Mouse (Mus musculus): Measurements from ENCODE around the gene Mccc1. TPM values are rescaled to one million over a fixed set of nuclear protein-coding genes. Genes with fewer than 3 reads are reported as not detected.

The Mccc1 gene
- polyA plus RNA-seq, 1 experiment = 29.8 TPM

GRCm38 (mm10) chr3:35967366-35967921 lies 33.0 kb downstream of the Mccc1 start:
- TF ChIP-seq CTCF (IDR thresholded peaks at IDR 0.05; ENCODE audit: extremely low read depth, insufficient read depth, low read length) (no peak), POLR2A (IDR thresholded peaks at IDR 0.05; ENCODE audit: extremely low read depth, insufficient read depth, low read length) (no peak)
- Histone ChIP-seq H3K4me1 (ENCODE audit: control insufficient read depth, insufficient read depth, low read length) (peaks cover 2% of the 10 kb centered on the region; the same call in 1 of the 2 replicates), H3K27ac (ENCODE audit: insufficient read depth, low read length) (no peak overlapping the region), H3K4me3 (ENCODE audit: insufficient read depth, low read length) (no peak overlapping the region)

DNA sequence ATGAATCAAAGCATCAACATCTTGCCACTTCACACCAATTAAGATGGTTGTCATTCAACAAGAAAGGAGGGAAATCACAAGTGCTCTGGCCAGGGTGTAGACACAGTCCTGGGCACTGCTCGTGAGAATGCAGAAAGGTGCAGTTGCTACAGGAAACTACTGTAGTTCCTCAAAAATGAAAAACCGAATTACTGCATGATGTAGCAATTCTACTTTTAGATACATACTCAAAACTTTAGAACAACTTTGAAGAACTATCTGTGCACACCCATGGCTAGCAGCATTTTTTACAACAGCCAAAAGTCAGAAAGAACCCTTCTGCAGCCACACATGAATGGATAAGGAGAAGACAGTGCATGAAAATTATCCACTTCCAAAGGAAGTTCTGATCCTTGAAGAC lies 34.0 kb downstream of the Mccc1 start:
- Histone ChIP-seq H3K27ac (ENCODE audit: insufficient read depth, low read length) (no peak overlapping the region), H3K4me1 (ENCODE audit: control insufficient read depth, insufficient read depth, low read length) (peaks cover 2% of the 10 kb centered on the region; the same call in 1 of the 2 replicates), H3K4me3 (ENCODE audit: insufficient read depth, low read length) (no peak overlapping the region)
- TF ChIP-seq POLR2A (IDR thresholded peaks at IDR 0.05; ENCODE audit: extremely low read depth, insufficient read depth, low read length) (no peak), CTCF (IDR thresholded peaks at IDR 0.05; ENCODE audit: extremely low read depth, insufficient read depth, low read length) (no peak)

DNA sequence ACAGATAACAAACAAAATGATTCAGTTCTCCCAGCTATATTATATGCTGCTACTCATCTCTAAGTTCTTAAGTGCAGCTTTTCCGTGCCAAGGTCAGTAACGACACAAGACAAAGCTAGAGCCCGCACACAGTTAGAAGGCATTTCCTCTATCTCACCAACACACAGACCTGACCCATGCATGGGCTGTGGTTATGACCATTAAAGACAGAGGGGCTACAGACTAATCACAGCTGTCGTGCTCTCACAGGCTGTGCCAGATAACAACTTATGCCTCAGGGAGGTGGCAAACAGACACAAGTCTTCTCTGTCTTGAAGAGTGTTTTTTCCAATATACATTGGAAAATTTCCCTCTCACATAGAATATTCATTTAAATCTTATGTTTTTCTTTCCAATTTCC lies 35.5 kb downstream of the Mccc1 start:
- Histone ChIP-seq H3K27ac (ENCODE audit: insufficient read depth, low read length) (no peak overlapping the region), H3K4me1 (ENCODE audit: control insufficient read depth, insufficient read depth, low read length) (no peaks in the 10 kb centered on the region), H3K4me3 (ENCODE audit: insufficient read depth, low read length) (no peak overlapping the region)
- no peak for TF ChIP-seq POLR2A (IDR thresholded peaks at IDR 0.05; ENCODE audit: extremely low read depth, insufficient read depth, low read length)
- no peak for TF ChIP-seq CTCF (IDR thresholded peaks at IDR 0.05; ENCODE audit: extremely low read depth, insufficient read depth, low read length)

DNA sequence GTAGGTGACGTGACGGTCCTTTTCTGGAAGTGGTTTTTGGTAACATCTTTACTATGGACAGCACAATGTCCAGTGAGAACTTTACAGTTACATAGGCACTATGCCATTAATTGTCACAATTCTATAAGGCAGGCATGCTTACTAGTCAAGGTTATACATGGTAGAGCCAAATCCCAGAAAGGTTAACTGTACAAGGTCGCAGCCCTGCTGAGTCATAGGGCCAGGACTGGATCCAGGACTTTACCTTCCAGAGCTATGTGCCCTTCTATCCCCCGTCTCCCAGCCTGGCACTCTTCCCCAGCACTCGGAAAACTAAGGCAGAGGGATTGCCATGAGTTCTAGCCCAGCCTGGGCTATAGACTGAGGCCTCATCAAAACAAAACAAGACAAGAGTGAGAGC lies 36.6 kb downstream of the Mccc1 start:
- Histone ChIP-seq H3K27ac (ENCODE audit: insufficient read depth, low read length) (no peak overlapping the region), H3K4me3 (ENCODE audit: insufficient read depth, low read length) (no peak overlapping the region)
- TF ChIP-seq POLR2A (IDR thresholded peaks at IDR 0.05; ENCODE audit: extremely low read depth, insufficient read depth, low read length) = no peak
- TF ChIP-seq CTCF (IDR thresholded peaks at IDR 0.05; ENCODE audit: extremely low read depth, insufficient read depth, low read length) = no peak

DNA sequence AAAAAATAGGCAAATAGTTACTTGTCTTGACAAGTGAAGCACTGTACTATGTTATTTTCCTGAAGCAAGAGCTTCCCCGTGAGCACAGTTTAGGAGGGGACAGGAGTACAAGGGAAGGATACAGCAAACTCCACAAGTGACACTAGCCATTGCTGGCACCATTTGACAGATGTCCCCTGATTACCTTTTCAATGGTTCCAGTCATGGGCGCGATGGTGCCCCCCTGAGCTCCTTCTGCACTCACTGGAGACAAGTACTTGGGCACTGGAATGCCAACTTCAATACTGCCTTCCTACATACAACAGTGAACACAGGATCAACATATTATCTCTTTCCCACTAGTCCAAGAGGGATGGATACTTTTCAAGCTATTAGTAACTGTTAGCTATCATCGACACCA lies 37.1 kb downstream of the Mccc1 start:
- Histone ChIP-seq H3K4me3 (ENCODE audit: insufficient read depth, low read length) (no peak overlapping the region), H3K4me1 (ENCODE audit: control insufficient read depth, insufficient read depth, low read length) (no peaks in the 10 kb centered on the region)
- TF ChIP-seq POLR2A (IDR thresholded peaks at IDR 0.05; ENCODE audit: extremely low read depth, insufficient read depth, low read length) (no peak), CTCF (IDR thresholded peaks at IDR 0.05; ENCODE audit: extremely low read depth, insufficient read depth, low read length) (no peak)

More for the DNA sequence above, 36.6 kb downstream of the Mccc1 start:
- no peaks in the 10 kb centered on the region for H3K4me1 ChIP-seq (ENCODE audit: control insufficient read depth, insufficient read depth, low read length)

GRCm38 (mm10) chr3:35962967-35963366 lies 37.5 kb downstream of the Mccc1 start:
- H3K4me3 ChIP-seq (ENCODE audit: insufficient read depth, low read length) = no peak overlapping the region
- H3K27ac ChIP-seq (ENCODE audit: insufficient read depth, low read length) = no peak overlapping the region
- no peaks in the 10 kb centered on the region for H3K4me1 ChIP-seq (ENCODE audit: control insufficient read depth, insufficient read depth, low read length)
- TF ChIP-seq POLR2A (IDR thresholded peaks at IDR 0.05; ENCODE audit: extremely low read depth, insufficient read depth, low read length) = no peak
- TF ChIP-seq CTCF (IDR thresholded peaks at IDR 0.05; ENCODE audit: extremely low read depth, insufficient read depth, low read length) = no peak

More for the DNA sequence above, 37.1 kb downstream of the Mccc1 start:
- no peak overlapping the region for H3K27ac ChIP-seq (ENCODE audit: insufficient read depth, low read length)

DNA sequence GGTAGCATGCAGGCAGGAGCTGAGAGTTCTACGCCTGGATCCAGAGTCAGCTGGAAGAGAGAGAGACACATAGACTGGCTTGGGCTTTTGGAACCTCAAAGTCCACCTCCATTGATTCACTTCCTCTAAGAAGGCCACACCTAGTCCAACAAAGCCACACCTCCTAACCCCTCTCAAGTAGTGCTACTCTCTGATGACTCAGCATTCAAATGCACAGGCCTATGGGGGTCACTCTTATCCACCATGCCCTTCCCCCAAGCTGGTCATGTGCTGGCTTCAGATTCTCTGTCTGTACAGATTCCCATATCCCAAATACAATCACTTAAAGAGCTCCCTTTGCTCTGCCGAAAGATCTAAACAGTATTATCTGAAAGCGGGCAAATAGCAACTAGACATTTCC lies 43.2 kb downstream of the Mccc1 start:
- no peak for TF ChIP-seq CTCF (IDR thresholded peaks at IDR 0.05; ENCODE audit: extremely low read depth, insufficient read depth, low read length)
- TF ChIP-seq POLR2A (IDR thresholded peaks at IDR 0.05; ENCODE audit: extremely low read depth, insufficient read depth, low read length) = no peak
- H3K27ac ChIP-seq (ENCODE audit: insufficient read depth, low read length) = no peak overlapping the region
- no peak overlapping the region for H3K4me3 ChIP-seq (ENCODE audit: insufficient read depth, low read length)
- no peaks in the 10 kb centered on the region for H3K4me1 ChIP-seq (ENCODE audit: control insufficient read depth, insufficient read depth, low read length)

GRCm38 (mm10) chr3:35954901-35955575 lies 45.4 kb downstream of the Mccc1 start:
- H3K4me3 ChIP-seq (ENCODE audit: insufficient read depth, low read length) = no peak overlapping the region
- no peak for TF ChIP-seq CTCF (IDR thresholded peaks at IDR 0.05; ENCODE audit: extremely low read depth, insufficient read depth, low read length)
- no peak for TF ChIP-seq POLR2A (IDR thresholded peaks at IDR 0.05; ENCODE audit: extremely low read depth, insufficient read depth, low read length)
- no peak overlapping the region for H3K27ac ChIP-seq (ENCODE audit: insufficient read depth, low read length)
- no peaks in the 10 kb centered on the region for H3K4me1 ChIP-seq (ENCODE audit: control insufficient read depth, insufficient read depth, low read length)

GRCm38 (mm10) chr3:35953816-35954215 lies 46.7 kb downstream of the Mccc1 start:
- TF ChIP-seq POLR2A (IDR thresholded peaks at IDR 0.05; ENCODE audit: extremely low read depth, insufficient read depth, low read length) (no peak), CTCF (IDR thresholded peaks at IDR 0.05; ENCODE audit: extremely low read depth, insufficient read depth, low read length) (no peak)
- no peaks in the 10 kb centered on the region for H3K4me1 ChIP-seq (ENCODE audit: control insufficient read depth, insufficient read depth, low read length)

DNA sequence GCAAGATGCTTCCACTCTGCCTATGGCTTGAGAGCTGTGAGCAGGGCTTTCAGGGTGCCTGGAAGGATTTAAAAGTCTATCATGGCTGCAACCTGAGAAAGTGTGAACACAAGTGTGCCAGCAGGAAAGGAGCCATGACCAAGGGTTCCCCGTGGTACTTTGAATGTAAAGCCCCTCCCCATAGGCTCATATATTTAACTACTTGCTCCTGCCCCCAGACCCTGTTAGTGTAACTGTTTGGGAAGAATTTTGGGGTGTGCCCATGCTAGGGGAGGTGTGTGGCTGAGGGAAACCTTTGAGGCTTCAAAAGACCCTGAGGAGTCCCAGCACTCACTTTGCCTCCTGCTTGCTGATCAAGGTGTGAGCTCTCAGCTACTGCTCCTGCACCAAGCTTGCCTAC lies 47.3 kb downstream of the Mccc1 start:
- no peak overlapping the region for H3K4me3 ChIP-seq (ENCODE audit: insufficient read depth, low read length)
- no peaks in the 10 kb centered on the region for H3K4me1 ChIP-seq (ENCODE audit: control insufficient read depth, insufficient read depth, low read length)
- no peak for TF ChIP-seq CTCF (IDR thresholded peaks at IDR 0.05; ENCODE audit: extremely low read depth, insufficient read depth, low read length)
- no peak overlapping the region for H3K27ac ChIP-seq (ENCODE audit: insufficient read depth, low read length)

More at GRCm38 (mm10) chr3:35953816-35954215, 46.7 kb downstream of the Mccc1 start:
- Histone ChIP-seq H3K27ac (ENCODE audit: insufficient read depth, low read length) (no peak overlapping the region), H3K4me3 (ENCODE audit: insufficient read depth, low read length) (no peak overlapping the region)
